Mouse (Mus musculus) cerebellum, postnatal 36 days (tissue): ENCODE measurements around the gene Zmiz1.

ENCODE experiments used
- DNase-seq, 2 experiments: peaks; one replicate each; pipeline ENCODE4 v3.0.0; 2021 to 2022; ENCODE audit warnings: mixed read lengths in 2 of 2

Zmiz1 gene

DNA sequence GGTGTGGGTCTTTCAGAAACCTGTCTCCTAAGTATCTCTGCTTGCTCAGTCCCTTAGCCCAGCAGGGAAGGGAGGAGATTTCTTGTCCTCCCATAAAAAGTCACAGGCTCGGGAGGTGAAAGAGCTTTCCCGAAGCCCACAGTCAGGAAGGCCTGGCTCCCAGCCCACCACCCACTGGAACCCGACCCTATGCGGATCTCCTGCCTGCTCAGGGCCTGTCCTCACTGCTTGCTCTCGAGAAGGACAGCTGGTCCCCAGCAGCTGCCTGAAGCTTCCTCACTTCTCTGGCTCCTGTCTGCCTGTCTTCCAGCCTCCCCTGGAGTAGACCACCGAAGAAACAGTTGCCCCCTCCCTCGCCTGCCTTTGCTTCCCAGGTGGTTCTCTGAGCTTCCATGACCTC lies 103.9 kb downstream of the Zmiz1 start:
- DNase-seq = no peak

DNA sequence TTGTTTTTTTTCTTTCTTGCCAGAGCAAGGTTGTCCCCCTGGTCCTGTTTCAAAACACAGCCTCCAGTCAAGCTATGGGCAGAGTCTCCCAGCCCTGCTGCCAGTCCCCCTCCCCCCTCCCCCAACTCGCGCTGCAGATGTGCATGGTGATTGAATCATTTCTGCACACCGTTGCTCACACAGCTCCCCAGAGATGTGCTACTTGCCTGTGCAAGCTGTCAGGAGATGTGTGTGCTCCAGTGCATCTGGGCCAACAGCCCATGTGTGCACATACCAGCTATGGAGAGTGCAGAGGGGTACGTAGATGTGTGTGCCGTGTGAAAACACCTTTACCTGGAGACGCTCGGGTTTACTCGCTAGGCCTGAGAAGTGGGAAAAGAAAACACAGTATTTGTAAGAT lies 105.6 kb downstream of the Zmiz1 start:
- no peak for DNase-seq

DNA sequence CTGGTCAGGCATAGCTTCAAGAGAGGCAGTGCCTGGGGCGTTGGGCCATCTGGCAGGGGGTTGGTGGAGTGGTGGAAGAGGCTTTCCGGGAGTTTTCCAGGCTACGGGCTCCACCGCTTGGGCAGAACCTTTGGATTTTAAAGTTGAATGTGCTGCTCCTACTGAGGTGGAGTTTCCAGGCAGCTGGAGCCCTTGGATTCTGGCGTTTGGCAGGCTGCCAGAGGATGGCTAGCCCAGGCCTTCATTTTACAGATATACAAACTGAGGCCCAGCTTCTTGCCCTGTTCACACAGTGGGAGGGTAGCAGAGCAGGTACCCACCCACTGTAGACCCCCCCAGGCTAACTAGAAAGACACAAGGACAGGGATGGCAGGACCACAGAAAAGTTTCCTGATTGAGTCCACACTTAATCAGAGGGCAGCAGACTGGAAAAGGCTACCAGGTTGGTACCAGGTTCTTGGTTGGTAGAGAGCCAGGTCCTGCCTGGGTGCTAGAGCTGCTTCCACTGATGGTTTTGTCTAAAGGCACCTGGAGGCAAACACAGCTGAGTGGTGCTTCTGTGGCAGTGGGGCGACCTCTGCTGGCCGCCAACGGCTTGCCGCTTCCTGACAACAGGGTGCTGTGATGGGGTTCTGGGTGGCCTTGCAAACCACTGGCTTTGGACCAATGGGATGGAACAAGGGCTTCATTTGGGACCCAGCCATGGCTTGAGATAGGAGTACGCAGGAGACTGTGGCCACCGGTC lies 106.5 kb downstream of the Zmiz1 start:
- peak; percentile 92 to 93 for DNase-seq

DNA sequence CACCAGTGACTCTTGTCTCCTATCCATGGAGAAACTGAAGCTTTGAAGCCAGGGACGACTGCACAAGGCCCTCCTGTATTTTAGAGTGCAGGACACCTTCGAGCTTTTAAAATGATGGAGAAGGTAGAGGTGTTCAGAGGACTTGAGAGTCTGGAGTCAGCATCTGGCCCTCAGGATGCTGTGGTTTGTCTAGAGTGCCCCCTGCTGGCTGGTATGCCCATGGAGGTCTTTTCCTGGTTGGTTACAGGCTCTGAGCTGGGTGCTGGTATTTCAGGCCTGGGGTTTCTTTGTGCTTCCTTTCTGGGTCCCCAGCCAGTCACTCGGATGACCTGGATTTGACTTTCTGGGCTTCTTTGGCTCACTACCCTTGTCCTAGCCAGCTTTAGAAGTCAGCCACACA lies 108.3 kb downstream of the Zmiz1 start:
- DNase-seq = peak; percentile 71 to 72

DNA sequence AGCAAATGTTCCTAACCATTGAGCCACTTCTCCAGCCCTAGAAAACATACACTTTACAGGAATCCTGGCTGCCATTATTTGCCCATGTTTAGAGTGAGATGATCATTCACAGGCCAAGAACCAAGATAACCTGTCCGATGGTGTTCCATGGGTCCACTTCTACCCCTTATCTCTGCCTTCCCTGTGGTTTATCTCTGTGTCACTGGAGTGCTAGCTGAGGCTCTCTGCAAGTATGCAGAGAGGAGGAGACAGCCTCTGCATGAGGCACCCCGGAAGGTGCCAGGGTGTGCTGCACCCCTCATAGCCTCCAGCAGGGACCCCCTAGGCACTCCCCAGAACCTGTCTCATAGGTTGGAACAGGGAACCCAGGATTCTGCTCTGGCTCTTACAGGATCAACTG lies 108.9 kb downstream of the Zmiz1 start:
- DNase-seq = no peak

DNA sequence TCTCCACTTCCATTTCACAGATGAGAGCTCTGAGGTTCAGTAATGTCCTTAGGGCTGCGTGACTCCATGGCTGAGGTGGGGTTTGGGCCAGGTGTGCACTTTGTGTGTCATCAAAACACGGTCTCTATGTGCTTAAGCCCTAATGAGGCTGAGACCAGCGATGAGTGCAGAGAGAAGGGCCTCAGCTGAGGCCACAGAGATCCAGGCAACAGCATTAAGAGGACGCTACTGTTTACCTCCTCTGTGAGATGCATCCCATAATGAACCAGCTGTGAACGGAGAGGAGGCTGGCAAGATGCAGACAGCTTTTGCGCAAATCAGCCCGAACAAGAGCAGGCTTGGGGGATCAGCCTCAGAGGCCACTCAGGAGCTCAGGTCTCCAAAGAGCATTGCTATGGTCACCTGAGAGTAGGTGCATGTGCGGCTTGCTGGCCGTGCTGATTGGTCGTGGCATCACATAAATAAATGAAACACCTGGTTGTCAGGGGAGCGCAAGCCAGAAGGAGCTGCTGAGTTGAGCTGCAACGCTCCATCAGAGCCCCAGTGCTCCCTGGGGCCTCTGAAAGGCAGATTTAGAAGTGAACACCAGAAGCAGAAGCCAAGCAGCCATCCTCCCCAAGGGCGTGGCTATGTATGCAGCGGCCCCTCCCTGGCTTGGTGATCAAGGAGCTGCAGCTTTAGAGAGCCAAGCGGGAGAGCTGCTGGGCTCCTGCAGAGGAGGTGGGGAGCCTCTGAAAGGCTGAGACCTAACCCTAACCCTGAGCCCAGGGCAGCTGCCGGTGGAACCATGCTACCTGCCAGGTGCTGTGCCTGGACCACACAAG lies 115.3 kb downstream of the Zmiz1 start:
- DNase-seq = no peak

DNA sequence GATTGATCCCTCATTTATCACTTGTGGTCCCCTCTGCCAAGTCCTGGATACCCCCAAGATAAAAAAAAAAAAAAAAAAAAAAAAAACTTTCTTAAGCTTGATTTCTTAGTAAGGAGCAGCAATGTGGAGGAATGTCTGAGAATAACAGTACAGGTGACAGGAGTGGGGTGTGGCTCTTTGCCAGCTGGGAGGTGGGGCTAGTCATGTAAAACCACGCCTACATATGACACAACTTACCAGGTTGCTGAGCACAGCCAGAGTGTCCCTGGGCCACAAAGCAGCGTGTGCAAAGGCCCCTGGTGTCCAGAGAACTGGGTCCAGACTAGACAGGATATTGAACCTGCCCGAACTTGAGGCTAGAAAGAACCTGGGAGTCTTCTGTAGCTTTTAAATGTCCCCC lies 117.7 kb downstream of the Zmiz1 start:
- no peak for DNase-seq

DNA sequence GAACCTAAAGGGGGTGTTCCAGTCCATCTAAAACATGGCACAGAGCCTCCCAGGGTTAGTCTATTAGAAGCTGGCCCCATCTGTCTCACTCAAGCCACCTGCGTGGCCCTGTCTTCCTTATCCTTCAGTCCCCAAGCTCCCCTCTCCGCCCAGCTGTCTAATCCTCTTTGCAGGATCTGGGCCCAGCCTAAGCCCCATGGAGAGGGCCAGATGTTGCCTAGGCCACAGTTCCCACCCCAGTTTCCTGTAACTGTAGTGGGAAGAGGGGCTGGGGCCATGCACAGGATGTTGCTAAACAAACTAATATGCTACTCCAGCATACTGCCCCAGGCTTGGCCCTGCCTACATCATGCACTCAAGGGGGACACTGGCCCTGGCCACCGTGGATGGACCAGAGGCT lies 118.4 kb downstream of the Zmiz1 start:
- DNase-seq = no peak

DNA sequence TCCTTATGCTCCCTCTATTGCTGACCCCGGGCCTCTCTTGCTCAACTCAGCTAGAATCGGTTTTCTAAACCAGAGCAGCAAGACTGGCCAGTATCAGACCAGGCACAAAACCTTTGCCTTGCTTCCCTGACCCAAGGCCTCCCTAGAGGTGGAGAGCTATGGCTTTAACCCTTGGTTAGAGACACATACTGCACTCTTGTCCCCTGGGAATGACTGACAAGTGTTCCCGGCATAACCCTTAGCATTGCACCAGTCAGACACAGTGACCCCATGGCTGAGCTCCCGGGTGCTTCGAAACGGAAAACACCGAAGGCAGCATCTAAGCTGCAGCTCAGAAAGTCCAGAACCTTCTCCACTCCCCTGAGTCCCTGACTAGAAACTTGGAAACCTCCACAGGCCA lies 120.6 kb downstream of the Zmiz1 start:
- DNase-seq = no peak

DNA sequence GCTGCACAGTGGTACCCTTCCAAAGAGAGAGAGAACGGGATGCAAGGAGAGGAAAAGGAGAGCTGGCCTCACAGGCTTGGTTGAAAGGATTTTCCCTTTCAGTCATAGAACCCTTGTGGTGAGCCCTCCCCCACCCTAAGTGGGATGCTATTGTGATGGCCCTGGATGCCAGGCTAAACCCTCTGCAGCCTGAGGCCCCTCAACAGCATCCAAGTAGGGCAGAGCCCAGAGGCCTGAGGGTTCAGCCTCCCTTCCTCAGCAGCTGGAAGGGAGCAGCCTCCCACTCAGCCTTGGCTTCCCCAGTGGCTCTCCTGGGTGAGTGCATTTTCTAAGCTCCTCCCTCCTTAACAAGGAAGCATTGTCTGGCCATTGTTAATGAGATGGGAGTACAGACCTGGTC lies 121.4 kb downstream of the Zmiz1 start:
- DNase-seq = no peak

DNA sequence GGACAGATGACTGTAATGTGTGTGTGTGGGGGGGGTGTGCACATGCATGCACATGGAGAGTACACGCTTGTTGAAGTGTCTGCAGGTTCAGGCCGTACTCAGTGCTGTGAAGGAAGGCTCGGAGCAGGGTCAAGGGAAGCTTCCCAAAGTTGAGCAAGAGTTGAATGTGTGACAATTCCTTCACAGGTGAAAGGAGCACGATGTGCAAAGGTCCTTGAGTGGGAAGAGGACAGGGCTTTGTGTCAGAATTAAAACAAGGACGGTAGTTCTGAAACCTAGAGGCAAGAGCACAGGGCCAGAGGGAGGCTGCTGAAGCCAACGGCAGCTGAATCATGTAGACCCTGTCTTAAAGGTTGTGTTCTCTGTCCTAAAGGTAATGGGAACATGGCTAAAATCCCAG lies 123.6 kb downstream of the Zmiz1 start:
- no peak for DNase-seq

DNA sequence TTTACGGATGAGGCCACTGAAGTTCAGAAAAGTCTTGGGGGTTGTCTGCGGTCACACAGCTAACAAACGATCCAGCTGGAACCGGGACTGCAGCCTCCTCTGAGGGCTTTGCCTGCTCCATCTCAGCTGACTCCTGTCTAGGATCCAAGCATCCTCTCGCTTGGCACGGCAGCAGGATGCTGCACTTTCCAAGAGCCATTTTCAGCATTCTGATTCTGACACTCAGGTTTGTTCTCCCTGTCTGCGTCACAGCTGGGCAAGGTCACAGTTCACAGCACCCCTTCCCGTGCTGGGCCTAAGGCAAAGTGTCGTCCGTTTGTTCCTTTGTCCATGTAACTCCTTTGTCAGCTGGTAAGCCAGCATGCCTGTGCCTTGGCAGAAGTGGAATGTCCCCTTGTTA lies 124.9 kb downstream of the Zmiz1 start:
- DNase-seq = peak; percentile 56 to 59

DNA sequence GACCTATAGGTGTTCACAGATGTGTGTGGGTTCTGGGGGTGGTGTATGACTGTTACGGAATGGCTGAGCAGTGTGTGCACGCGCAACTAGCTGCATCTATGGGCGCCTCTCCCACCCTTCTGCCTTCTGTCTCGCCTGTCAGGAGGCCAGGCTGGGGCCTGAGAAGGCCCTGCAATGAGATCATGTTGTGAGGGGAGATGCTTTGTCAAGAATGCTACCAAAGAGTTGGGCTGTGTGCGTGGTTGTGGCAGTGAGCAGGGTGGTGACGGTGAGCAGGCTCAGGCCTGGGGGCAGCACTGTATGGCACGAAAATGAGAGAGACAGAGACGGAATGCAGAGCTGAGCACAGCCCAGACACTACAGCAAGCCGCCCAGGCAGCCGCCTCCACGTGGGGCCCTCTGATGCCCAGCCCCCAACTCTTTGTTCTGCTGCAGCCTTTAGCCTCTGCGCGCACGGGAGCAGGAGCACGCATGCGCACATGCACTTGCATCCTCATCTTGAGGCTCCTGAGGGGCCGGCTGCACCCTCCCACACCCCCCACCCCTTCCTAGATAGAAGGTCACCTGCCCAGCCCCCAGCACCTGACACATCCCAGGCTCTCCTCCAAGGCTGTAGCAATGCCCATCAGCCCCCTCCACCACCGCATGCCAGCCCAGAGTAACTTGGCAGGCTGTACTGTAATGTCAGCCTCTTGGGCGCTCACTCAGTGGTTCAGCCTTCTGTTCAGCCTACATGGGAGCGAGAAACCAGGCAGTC lies 126.7 kb downstream of the Zmiz1 start:
- DNase-seq = peak; percentile 61 to 67

DNA sequence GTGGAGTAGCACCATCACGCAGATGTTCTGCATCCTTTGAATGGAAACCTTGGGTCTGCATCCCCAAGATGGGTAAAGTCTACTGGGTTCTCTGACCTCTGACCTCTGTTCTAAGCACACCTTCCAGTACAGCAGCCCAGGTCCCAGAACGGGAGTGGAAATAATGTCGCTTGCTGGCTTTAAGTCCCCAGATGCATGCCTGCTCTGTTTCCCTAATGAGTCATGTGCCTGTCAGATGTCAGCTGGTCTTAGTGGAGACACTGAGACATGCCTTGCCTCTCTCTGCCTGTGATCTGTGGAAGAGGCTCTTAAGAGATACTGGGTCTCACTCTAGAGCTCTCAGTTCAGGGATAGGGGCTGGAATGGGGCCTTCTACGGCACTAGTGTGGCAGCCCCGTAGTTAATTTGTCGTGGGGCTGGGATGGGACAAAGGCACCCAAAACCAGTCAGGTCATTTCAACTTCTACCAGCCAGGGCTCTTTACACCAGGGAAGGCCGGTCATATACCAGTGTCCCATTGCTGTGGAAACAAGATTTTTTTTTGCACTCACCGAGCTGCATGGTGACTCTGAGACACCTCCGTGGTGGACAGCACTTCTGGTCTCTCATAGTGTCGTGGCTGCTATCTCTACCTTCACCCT lies 128.0 kb downstream of the Zmiz1 start:
- no peak for DNase-seq

DNA sequence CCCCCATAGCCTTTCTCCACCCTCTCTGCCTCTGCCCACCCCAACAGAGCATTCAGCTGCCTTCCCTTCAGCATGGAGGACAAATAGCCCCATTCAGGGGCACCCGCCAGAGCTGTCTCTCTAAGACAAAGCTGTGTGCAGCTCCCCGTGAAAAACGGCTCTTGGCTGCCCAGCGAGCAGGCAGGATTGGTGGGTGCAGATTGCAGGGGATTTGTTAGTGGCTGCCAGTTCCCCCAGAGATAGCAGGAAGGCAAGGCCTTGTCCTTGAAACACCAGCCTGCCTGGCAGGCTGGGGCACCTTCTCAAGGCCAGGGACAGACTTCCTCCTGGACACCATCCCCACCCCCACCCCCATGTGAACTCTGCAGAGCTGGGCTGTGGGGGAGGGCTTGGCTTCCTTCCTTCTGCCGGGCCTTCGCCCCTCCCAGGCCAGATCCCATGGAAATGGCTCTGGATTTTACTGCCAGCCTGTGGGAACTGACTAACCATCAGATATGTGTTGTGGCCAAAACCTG lies 128.6 kb downstream of the Zmiz1 start:
- no peak for DNase-seq

DNA sequence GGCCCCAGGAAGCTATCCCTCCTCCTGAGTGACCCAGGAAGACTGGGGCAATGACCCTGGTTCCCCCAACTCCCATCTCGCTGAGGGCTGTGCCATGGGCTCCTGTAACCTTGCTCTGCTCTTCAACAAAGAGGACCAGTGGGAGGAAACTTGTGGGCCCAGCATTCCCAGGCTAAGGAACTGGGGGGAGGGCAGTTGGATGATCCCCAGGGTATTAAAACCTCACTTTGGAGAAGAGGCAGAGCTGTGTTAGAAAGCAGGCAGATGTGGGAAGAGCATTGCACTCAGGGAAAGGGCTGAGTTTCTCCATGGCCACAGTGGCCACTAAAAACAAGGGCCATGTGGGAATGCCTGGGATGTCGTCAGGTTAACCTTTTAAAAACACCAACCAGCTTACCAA lies 129.2 kb downstream of the Zmiz1 start:
- no peak for DNase-seq

DNA sequence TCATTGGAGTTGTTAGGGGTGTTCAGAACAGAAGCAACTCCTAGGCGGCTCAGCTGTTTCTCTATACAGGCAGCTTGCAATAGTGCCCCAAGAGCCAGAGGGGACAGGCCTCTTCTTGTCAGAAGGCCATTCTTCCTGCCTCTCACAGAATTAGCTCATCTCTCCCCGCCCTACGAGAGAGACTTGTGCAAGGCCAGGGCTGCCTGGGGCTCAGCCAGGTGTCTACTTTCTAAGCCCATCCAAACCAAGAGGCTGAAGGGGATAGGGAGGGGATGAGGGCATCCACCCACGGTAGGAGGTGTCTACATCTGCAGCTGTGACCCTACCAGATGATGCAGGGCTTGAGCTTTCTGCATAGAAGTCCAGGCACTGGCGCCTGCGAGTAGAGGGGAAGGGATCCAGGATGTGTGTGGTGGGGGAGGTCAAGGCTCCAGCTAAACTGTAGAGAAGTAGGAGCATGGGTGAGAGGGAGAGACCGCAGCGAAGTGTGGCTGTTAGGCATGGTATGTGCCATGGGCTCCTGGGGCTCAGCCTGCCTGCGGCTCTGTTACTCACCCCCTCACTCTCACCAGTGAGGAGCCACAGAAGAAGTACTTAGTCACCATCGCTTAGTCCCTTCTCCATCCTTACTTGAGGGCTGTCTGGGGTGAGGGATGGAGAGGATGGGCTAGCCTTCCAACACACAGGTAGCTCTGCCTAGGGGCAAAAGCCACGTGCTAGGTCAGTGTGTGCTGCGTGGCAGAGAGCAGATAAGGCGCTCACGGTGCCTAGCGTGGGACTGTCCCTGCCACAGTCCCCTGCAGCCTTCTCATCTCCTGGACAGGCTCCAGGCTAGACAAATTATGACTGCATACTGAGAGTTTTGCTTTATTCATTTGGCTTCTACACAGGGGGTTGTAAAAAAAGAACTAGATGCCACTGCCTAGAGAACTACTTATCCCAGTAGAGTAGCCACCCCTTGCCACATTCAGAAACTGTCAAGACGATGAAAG lies 130.3 kb downstream of the Zmiz1 start:
- peak; percentile 53 to 56 for DNase-seq

DNA sequence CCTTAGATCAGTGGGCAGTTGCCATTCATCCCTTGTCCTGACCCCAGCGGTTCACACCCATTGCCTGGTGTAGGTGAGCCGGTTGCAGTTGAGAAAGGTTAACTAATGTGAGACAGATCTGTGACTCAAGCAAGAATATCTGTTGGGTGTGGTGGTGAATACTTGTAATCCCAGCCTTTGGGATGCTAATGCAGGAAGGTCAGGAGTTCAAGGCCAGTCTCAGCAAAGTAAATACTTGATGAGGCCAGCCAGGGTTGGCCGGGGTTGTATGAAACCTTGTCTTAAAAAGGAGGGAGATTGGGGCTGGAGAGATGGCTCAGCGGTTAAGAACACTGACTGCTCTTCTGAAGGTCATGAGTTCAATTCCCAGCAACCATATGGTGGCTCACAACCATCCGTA lies 132.0 kb downstream of the Zmiz1 start:
- no peak for DNase-seq

DNA sequence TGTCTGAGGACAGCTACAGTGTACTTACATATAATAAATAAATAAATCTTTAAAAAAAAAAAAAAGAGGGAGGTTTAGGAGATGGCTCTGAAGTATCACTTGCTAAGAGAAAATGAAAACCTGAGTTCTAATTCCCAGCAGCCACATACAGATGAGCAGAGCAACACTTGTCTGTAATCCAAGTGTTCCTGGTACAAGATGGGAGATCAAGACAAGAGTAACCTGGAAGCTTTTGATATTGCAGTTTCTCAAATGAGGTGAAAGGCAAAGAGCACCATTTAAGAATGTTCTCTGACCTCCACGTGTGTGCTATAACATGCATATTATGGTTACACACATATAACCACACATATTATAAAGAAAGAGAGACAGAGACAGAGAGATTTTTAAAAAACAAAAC lies 132.4 kb downstream of the Zmiz1 start:
- no peak for DNase-seq

DNA sequence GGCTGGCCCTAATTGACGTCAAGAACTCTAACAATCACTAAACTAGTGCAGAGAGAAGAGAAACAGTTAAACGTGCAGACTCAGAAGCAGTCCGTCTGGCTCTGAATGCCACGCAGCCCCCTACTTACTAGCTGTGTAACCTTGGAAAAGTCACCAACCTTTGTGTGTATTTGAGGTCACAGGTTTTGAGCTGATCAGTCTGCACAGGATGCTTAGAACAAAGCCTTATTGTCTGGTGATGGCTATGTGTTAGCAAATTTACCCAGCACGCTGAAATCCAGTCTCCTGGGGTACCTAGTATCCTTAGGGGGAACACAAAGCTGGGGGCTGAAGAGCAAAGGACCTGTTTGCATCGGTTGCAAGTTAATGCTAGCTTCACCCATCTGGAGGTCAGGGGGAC lies 133.5 kb downstream of the Zmiz1 start:
- DNase-seq = no peak

DNA sequence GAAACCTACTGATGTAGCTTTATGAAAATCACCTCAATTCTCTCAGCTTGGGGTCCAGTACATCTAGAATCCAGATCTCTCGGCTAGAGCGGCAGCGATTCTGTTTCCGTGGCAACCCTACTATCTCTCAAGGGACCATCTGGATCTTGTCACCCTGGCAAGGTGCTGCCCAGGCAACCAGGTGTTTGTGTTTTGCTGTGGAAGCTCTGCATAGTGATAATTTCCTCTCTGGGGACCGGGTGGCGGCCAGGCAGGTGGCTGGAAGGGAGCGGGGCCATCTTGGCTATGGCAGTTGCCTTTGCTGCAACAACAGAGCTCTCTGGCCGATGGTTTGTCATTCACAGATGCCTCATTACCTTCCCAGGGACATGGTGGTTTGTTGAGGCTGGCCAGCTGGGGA lies 134.9 kb downstream of the Zmiz1 start:
- no peak for DNase-seq

DNA sequence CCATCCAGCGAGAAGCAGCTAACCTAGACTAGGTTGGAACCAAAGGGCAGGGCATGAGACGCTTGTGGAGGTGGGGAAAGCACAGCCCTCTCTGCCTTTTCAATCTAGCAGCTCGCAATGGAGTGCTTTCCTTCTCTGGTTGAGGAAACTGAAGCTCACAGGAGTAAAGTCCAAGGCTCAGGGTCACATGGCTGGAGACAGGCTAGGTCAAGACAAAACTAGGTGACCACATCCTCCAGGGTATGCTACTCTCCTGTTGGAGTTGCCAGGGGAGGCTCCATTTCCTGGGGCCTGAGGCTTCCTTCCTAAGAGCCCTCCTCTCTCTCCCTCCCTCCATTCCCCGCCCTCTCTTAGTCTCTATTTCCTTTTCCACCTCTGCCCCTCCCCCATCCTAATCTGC lies 135.6 kb downstream of the Zmiz1 start:
- no peak for DNase-seq
